Mouse (Mus musculus) liver, adult 2 months (tissue): ENCODE data around the gene Cfdp1.

Experiments
- CTCF ChIP-seq: fragments of 200-500 bp; IDR thresholded peaks from 2 replicates; pipeline ENCODE4 v1.5.1; 2011; ENCODE audit warnings: low read depth, low read length, control low read depth
- POLR2A ChIP-seq: fragments of 200-500 bp; IDR thresholded peaks from 2 replicates; pipeline ENCODE4 v1.6.1; 2011; ENCODE audit warnings: low read length, control low read depth; ENCODE audit not compliant: insufficient read depth; ENCODE audit errors: extremely low read depth

GRCm38 (mm10) chr8:111815078-111815477 lies 39.0 kb downstream of the Cfdp1 start:
- TF ChIP-seq CTCF (no peak), POLR2A (no peak)
